ENCODE assay signal across 12 mouse cellular contexts in the genomic region with DNA sequence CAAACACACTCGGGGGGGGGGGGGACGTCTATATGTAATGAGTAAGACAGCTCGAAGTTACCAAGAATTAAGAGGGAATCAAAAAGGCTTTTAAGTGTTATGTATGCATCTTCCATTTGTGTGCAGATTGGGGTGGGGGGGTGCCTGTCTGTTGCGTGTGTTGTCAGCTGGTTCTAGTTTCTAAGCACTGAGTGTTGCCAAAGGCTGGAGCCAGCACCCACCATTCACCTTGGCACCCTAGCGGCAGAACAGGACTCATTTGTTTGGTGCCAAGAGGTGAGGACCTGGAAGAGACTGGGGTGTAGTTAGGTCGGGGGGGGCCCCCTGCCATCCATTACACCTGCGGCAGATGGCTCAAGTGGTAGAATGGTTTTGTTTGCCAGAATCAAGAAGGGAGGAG.
DNase-seq lines count a peak whose midpoint lies in the region; ATAC-seq and TF ChIP-seq lines count a peak whose summit lies in the region.
"Had no signal": no experiment of that assay in that cellular context is flagged by ENCODE, and none has a peak within 500 bp of the region (broad histone marks: within the 10 kb centered on the region; RNA-seq: fewer than 3 reads in every experiment).

No protein-coding gene starts in this region.

- peak overlapping the region; percentile 69 for H3K4me3 ChIP-seq in forebrain, embryonic 16.5 days (replicated peaks; ENCODE audit: low read length)
- H3K4me3 ChIP-seq in midbrain, embryonic 13.5 days (replicated peaks): peak overlapping the region; percentile 76
- H3K4me3 ChIP-seq: liver, embryonic 15.5 days had no signal

- peak; percentile 8 for ATAC-seq in forebrain, embryonic 16.5 days
- no peak for ATAC-seq in midbrain, embryonic 13.5 days
- no peak for ATAC-seq in megakaryocyte-erythroid progenitor cell, adult 5-6 weeks (replicated peaks; ENCODE audit: low FRiP score, low TSS enrichment, poor library complexity, severe bottlenecking)

- TF ChIP-seq POLR2A in brain, embryonic 14.5 days (IDR thresholded peaks at IDR 0.05; ENCODE audit: borderline replicate concordance, extremely low read depth, insufficient read depth, insufficient read length, poor library complexity, severe bottlenecking): 0 out of 2 replicates have a peak, but pooled peaks have one; percentile 10

- no peaks in the 10 kb centered on the region for H3K9me3 ChIP-seq in forebrain, embryonic 16.5 days (ENCODE audit: control insufficient read depth, low read length)
- no peaks in the 10 kb centered on the region for H3K9me3 ChIP-seq in midbrain, embryonic 13.5 days
- H3K9me3 ChIP-seq: liver, embryonic 15.5 days had no signal

- peak; percentile 94 for DNase-seq in brain, embryonic 14.5 days (ENCODE audit: low read depth)
- DNase-seq in cerebellum, adult 8-10 months: peak; percentile 87
- no peak for DNase-seq in kidney, postnatal 25 days
- no peak for DNase-seq in lung, postnatal 36 days
- DNase-seq in spleen, postnatal 4 days (ENCODE audit: low spot score in 2 of 2): no peak
- DNase-seq: heart, adult 11 months; kidney, postnatal 4 days; thymus, postnatal 4 days had no signal

- H3K27me3 ChIP-seq in forebrain, embryonic 16.5 days (replicated peaks; ENCODE audit: control insufficient read depth, insufficient read depth, low read length): no peaks in the 10 kb centered on the region
- H3K27me3 ChIP-seq in midbrain, embryonic 13.5 days: peaks cover 25% of the 10 kb centered on the region

- peak overlapping the region; percentile 100 for H3K27ac ChIP-seq in forebrain, embryonic 16.5 days (ENCODE audit: low read length)
- peak overlapping the region; percentile 100 for H3K27ac ChIP-seq in midbrain, embryonic 13.5 days
- H3K27ac ChIP-seq: liver, embryonic 15.5 days had no signal

- peaks cover 8% of the 10 kb centered on the region; the same call in 1 of the 2 replicates for H3K4me1 ChIP-seq in forebrain, embryonic 16.5 days (replicated peaks; ENCODE audit: control insufficient read depth, insufficient read depth, low read length)
- H3K4me1 ChIP-seq in midbrain, embryonic 13.5 days (replicated peaks): peaks cover 27% of the 10 kb centered on the region; the same call in 1 of the 2 replicates
- H3K4me1 ChIP-seq: liver, embryonic 15.5 days had no signal

- peak overlapping the region; percentile 100 for H3K9ac ChIP-seq in forebrain, embryonic 16.5 days (replicated peaks; ENCODE audit: low read depth, low read length)
- H3K9ac ChIP-seq in midbrain, embryonic 13.5 days (replicated peaks): peak overlapping the region; percentile 93
- H3K9ac ChIP-seq: liver, embryonic 15.5 days had no signal

- H3K36me3 ChIP-seq in forebrain, embryonic 16.5 days (ENCODE audit: control insufficient read depth, insufficient read depth): no peaks in the 10 kb centered on the region
- no peaks in the 10 kb centered on the region for H3K36me3 ChIP-seq in midbrain, embryonic 13.5 days
- H3K36me3 ChIP-seq: liver, embryonic 15.5 days had no signal

- WGBS in forebrain, embryonic 16.5 days: 4% methylated on average over 7 of the region's 7 CpGs
- 4% methylated on average over 7 of the region's 7 CpGs for WGBS in midbrain, embryonic 13.5 days

- H3K4me2 ChIP-seq in forebrain, embryonic 16.5 days (ENCODE audit: low read length): peak overlapping the region; percentile 86
- H3K4me2 ChIP-seq in midbrain, embryonic 13.5 days (replicated peaks): peak overlapping the region; percentile 74
- H3K4me2 ChIP-seq: liver, embryonic 15.5 days had no signal

- peak; percentile 39; the same call in 1 of the 2 replicates for TF ChIP-seq CTCF in brain, embryonic 14.5 days (IDR thresholded peaks at IDR 0.05; ENCODE audit: borderline replicate concordance, extremely low read depth, insufficient read depth, insufficient read length)

Comparison
In these comparisons a context has a peak if more than half of its experiments do, and no peak if none do; other contexts are left out.
1. DNase-seq: peak in brain, embryonic 14.5 days (single experiment) and cerebellum, adult 8-10 months (single experiment); none in kidney, postnatal 25 days (0 of 2), lung, postnatal 36 days (single experiment) and spleen, postnatal 4 days (0 of 2).